Mouse (Mus musculus) large intestine, adult 2 months (tissue): ENCODE measurements around the gene Gm20388. TPM values are rescaled to one million over a fixed set of nuclear protein-coding genes. Genes with fewer than 3 reads are reported as not detected.

Experiments used
- DNase-seq: peaks from one replicate; pipeline ENCODE4 v3.0.0-alpha.2; 2012; ENCODE audit warnings: low read depth, low spot score
- WGBS: fragments of 180-500 bp; shearing (Covaris S2); methylation state at CpG from one replicate; pipeline ENCODE4 v1.1.7; 2018; 5-methylcytosine and 5-hydroxymethylcytosine counted together
- polyA plus RNA-seq: library from polyadenylated mRNA; depleted of rRNA; stranded (reverse); fragments of >200 nt; gene quantifications from 2 replicates; pipeline ENCODE4 v1.2.3, GENCODE M21; 2012

The Gm20388 gene
- polyA plus RNA-seq, 1 experiment = 31.5 TPM

- WGBS = 14% methylated on average over 3 of the region's 3 CpGs
- no peak for DNase-seq
These were observed 198.5 kb downstream of the Gm20388 start for GRCm38 (mm10) chr8:120109149-120109548.

GRCm38 (mm10) chr8:120110966-120111365 is 200.3 kb downstream of the Gm20388 start:
- 94% methylated on average over 4 of the region's 4 CpGs for WGBS
- no peak for DNase-seq

- no peak for DNase-seq
- WGBS = 83% methylated on average over 4 of the region's 4 CpGs
These were observed 200.7 kb downstream of the Gm20388 start for GRCm38 (mm10) chr8:120111382-120111781.

- WGBS = 60% methylated on average over 5 of the region's 5 CpGs
- DNase-seq = no peak
These were observed 201.9 kb downstream of the Gm20388 start for GRCm38 (mm10) chr8:120112535-120112934.

GRCm38 (mm10) chr8:120113306-120113705 is 202.7 kb downstream of the Gm20388 start:
- 2% methylated on average over 10 of the region's 10 CpGs for WGBS
- peak; percentile 60 for DNase-seq

GRCm38 (mm10) chr8:120113758-120114255 is 203.2 kb downstream of the Gm20388 start, which contains the start of gene 6430548M08Rik:
TSS of gene 6430548M08Rik (plus strand) at chr8:120114152.
- under 1% methylated on average over 61 of the region's 61 CpGs for WGBS
- DNase-seq = peak; percentile 96

- 1% methylated on average over 46 of the region's 46 CpGs for WGBS
- DNase-seq = no peak
These were observed 203.7 kb downstream of the Gm20388 start for GRCm38 (mm10) chr8:120114315-120114841.

GRCm38 (mm10) chr8:120116600-120116999 is 206.0 kb downstream of the Gm20388 start:
- WGBS = 38% methylated on average over 7 of the region's 7 CpGs
- no peak for DNase-seq

GRCm38 (mm10) chr8:120118162-120118561 is 207.5 kb downstream of the Gm20388 start:
- 79% methylated on average over 9 of the region's 9 CpGs for WGBS

GRCm38 (mm10) chr8:120118847-120119246 is 208.2 kb downstream of the Gm20388 start:
- DNase-seq = no peak
- WGBS = 87% methylated on average over 5 of the region's 5 CpGs

More at GRCm38 (mm10) chr8:120118162-120118561, 207.5 kb downstream of the Gm20388 start:
- DNase-seq = no peak

- no peak for DNase-seq
- 78% methylated on average over 3 of the region's 3 CpGs for WGBS
These were observed 208.8 kb downstream of the Gm20388 start for GRCm38 (mm10) chr8:120119429-120119828.

- WGBS = 74% methylated on average over 6 of the region's 6 CpGs
- no peak for DNase-seq
These were observed 209.3 kb downstream of the Gm20388 start for GRCm38 (mm10) chr8:120119931-120120330.

- 61% methylated on average over 5 of the region's 5 CpGs for WGBS
- DNase-seq = no peak
These were observed 210.3 kb downstream of the Gm20388 start for GRCm38 (mm10) chr8:120120951-120121350.

GRCm38 (mm10) chr8:120124261-120124660 is 213.6 kb downstream of the Gm20388 start:
- WGBS = 41% methylated on average over 6 of the region's 6 CpGs
- no peak for DNase-seq

- WGBS = 71% methylated on average over 7 of the region's 7 CpGs
- no peak for DNase-seq
These were observed 214.3 kb downstream of the Gm20388 start for GRCm38 (mm10) chr8:120124836-120125389.

- DNase-seq = no peak
- WGBS = 38% methylated on average over 14 of the region's 14 CpGs
These were observed 215.9 kb downstream of the Gm20388 start for GRCm38 (mm10) chr8:120126357-120127161.

- no peak for DNase-seq
- 89% methylated on average over 4 of the region's 4 CpGs for WGBS
These were observed 218.9 kb downstream of the Gm20388 start for GRCm38 (mm10) chr8:120129547-120129946.

GRCm38 (mm10) chr8:120131158-120131557 is 220.5 kb downstream of the Gm20388 start:
- WGBS = 87% methylated on average over 8 of the region's 8 CpGs

GRCm38 (mm10) chr8:120133169-120133568 is 222.5 kb downstream of the Gm20388 start:
- DNase-seq = no peak
- 76% methylated on average over 7 of the region's 7 CpGs for WGBS

More at GRCm38 (mm10) chr8:120131158-120131557, 220.5 kb downstream of the Gm20388 start:
- no peak for DNase-seq

- DNase-seq = no peak
- WGBS = 91% methylated on average over 7 of the region's 7 CpGs
These were observed 225.0 kb downstream of the Gm20388 start for GRCm38 (mm10) chr8:120135687-120136086.
